Mouse (Mus musculus) right cerebral cortex, postnatal 10 days (tissue): Measurements from ENCODE around the gene Acvr1b.

ENCODE experiments used
- DNase-seq, 2 experiments: peaks; one replicate each; pipeline ENCODE4 v3.0.0; 2021; ENCODE audit warnings: low spot score in 2 of 2

Gene Acvr1b

GRCm38 (mm10) chr15:101248029-101248710 is 74.3 kb downstream of the Acvr1b start:
- peak in 1 of 2 experiments; percentile 58 for DNase-seq

GRCm38 (mm10) chr15:101250220-101250800 is 76.4 kb downstream of the Acvr1b start:
- no peak for DNase-seq

- DNase-seq: no peak
These were observed 78.1 kb downstream of the Acvr1b start for GRCm38 (mm10) chr15:101251930-101252329.

GRCm38 (mm10) chr15:101252614-101253013 is 78.7 kb downstream of the Acvr1b start:
- DNase-seq: no peak

- no peak for DNase-seq
These were observed 79.7 kb downstream of the Acvr1b start for GRCm38 (mm10) chr15:101253563-101253885.

GRCm38 (mm10) chr15:101253886-101254795 is 80.3 kb downstream of the Acvr1b start, which contains the start of gene Nr4a1:
Gene Nr4a1 (plus strand): TSS chr15:101254269.
- peak; percentile 89 to 90 for DNase-seq

- DNase-seq: no peak
These were observed 82.1 kb downstream of the Acvr1b start for GRCm38 (mm10) chr15:101255842-101256462.

- DNase-seq: no peak
These were observed 82.8 kb downstream of the Acvr1b start for GRCm38 (mm10) chr15:101256463-101257206.

- DNase-seq: no peak
These were observed 84.6 kb downstream of the Acvr1b start for GRCm38 (mm10) chr15:101258420-101258819.

- DNase-seq: no peak
These were observed 86.1 kb downstream of the Acvr1b start for GRCm38 (mm10) chr15:101259922-101260321.

GRCm38 (mm10) chr15:101260387-101260786 is 86.5 kb downstream of the Acvr1b start:
- DNase-seq: no peak

GRCm38 (mm10) chr15:101260874-101261622 is 87.2 kb downstream of the Acvr1b start:
- no peak for DNase-seq

- DNase-seq: no peak
These were observed 88.6 kb downstream of the Acvr1b start for GRCm38 (mm10) chr15:101262502-101262901.
